Mouse (Mus musculus) kidney, embryonic 15.5 days (tissue): Measurements from ENCODE around the gene Gm42420. TPM values are rescaled to one million over a fixed set of nuclear protein-coding genes. Genes with fewer than 3 reads are reported as not detected.
A peak's percentile ranks its signal among the peaks of the same experiment; 100 is the strongest.

Source experiments
- ATAC-seq: fragments of 200-750 bp; cut with Nextera tagmentation; replicated peaks from 2 replicates; pipeline ENCODE4 v1.8.0; 2017; ENCODE audit warnings: moderate TSS enrichment; ENCODE audit not compliant: low FRiP score
- H3K27ac ChIP-seq: fragments of 300-500 bp; sonication (generic); 2 replicates; pipeline ENCODE4 v1.5.1; 2015; ENCODE audit warnings: mild to moderate bottlenecking, inconsistent platforms
- H3K27me3 ChIP-seq: fragments of 300-500 bp; sonication (generic); 2 replicates; pipeline ENCODE4 v1.6.1; 2015; ENCODE audit warnings: inconsistent platforms
- H3K36me3 ChIP-seq: fragments of 300-500 bp; sonication (generic); 2 replicates; pipeline ENCODE4 v1.6.1; 2015; ENCODE audit warnings: inconsistent platforms
- H3K4me1 ChIP-seq: fragments of 300-500 bp; sonication (generic); 2 replicates; pipeline ENCODE4 v1.6.1; 2015; ENCODE audit warnings: inconsistent platforms
- H3K4me2 ChIP-seq: fragments of 300-500 bp; sonication (generic); 2 replicates; pipeline ENCODE4 v1.6.1; 2015; ENCODE audit warnings: moderate library complexity, mild to moderate bottlenecking, inconsistent platforms
- H3K4me3 ChIP-seq: fragments of 300-500 bp; sonication (generic); replicated peaks from 2 replicates; pipeline ENCODE4 v1.5.1; 2015; ENCODE audit warnings: mild to moderate bottlenecking, inconsistent platforms
- H3K9ac ChIP-seq: fragments of 300-500 bp; sonication (generic); 2 replicates; pipeline ENCODE4 v1.6.1; 2015; ENCODE audit warnings: mild to moderate bottlenecking, inconsistent platforms
- H3K9me3 ChIP-seq: fragments of 300-500 bp; sonication (generic); replicated peaks from 2 replicates; pipeline ENCODE4 v1.6.1; 2016; ENCODE audit warnings: inconsistent platforms
- WGBS: fragments of 180-500 bp; shearing (Covaris S2); methylation state at CpG from one replicate; pipeline ENCODE4 v1.1.7; 2015; ENCODE audit warnings: mixed read lengths; 5-methylcytosine and 5-hydroxymethylcytosine counted together
- polyA plus RNA-seq: library from polyadenylated mRNA; unstranded; fragments of >200 nt; fragmentation: Nextera tagmentation; extraction: Ambion mirVana; gene quantifications from 2 replicates; pipeline ENCODE4 v1.2.1, GENCODE M21; 2015

Gene Gm42420
- polyA plus RNA-seq, 1 experiment from 2014 or later, result not detected

DNA sequence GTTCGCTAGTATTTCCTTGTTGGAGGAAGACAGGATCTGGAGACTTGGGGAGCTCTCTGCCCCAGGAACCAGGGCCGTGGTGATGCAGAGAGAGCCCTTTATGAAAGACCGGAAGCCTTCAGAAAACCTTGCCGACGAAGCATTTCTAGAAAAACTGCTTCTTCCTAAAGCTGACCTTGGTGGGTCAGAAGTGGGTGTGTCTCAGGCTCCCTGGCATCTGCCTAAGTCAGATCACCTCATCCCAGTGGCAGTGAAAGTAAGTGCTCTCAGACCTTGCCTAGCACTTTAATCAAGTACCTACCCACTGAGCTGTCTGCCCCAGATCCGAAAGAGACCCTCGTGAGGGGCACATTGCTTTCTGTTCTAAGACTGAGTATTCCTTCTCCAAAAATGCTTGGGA is 10.6 kb upstream of the Gm42420 start:
- no peak for ATAC-seq
- Histone ChIP-seq H3K9ac (no peak overlapping the region), H3K27ac (no peak overlapping the region)

DNA sequence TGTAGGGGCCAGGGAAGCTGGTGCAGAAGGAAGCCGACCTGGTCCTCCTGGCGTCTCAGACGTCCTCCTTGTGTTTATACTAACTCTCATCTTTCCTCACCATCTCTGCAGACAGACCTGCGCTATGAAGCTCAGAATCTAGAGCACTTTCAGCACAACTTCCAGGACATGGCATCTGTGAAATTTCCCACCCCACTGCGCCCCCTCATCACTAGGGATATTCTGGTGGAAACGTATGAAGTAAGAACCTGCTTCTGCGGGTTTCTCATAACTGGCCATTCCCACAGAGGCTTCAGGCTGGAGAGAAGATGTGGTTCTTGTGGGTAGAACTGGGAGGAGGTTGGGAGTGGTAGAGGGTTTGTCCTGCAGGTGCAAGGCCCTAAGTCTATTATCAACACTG is 6.0 kb upstream of the Gm42420 start:
- Histone ChIP-seq H3K9ac (no peak overlapping the region), H3K36me3 (peaks cover 63% of the 10 kb centered on the region), H3K4me2 (no peak overlapping the region), H3K4me3 (no peak overlapping the region), H3K27me3 (no peaks in the 10 kb centered on the region), H3K4me1 (peaks cover 6% of the 10 kb centered on the region), H3K9me3 (no peaks in the 10 kb centered on the region), H3K27ac (no peak overlapping the region)
- WGBS, result 80% methylated on average over 7 of the region's 7 CpGs
- ATAC-seq, result no peak

More for the DNA sequence above, 10.6 kb upstream of the Gm42420 start:
- Histone ChIP-seq H3K27me3 (no peaks in the 10 kb centered on the region), H3K36me3 (peaks cover 30% of the 10 kb centered on the region), H3K4me1 (peaks cover 14% of the 10 kb centered on the region), H3K9me3 (no peaks in the 10 kb centered on the region), H3K4me3 (peak overlapping the region; percentile 83), H3K4me2 (peak overlapping the region; percentile 79)
- WGBS, result 72% methylated on average over 7 of the region's 7 CpGs

DNA sequence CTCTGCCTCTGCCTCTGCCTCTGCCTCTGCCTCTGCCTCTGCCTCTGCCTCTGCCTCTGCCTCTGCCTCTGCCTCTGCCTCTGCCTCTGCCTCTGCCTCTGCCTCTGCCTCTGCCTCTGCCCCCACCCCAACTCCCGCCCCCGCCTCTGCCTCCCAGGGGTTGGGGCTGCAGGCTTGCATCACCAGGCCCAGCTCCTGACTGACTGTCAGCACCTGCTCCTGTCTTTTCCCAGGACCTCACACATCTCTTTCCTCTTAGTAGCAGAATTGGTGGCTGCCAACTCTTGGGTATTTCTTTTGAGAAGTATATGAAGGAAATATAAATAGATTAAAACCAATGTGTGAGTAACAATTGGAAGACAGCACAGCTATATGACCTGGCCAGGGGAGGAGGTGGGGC is 5.0 kb upstream of the Gm42420 start:
- Histone ChIP-seq H3K4me3 (no peak overlapping the region), H3K27me3 (no peaks in the 10 kb centered on the region), H3K9me3 (no peaks in the 10 kb centered on the region), H3K4me1 (no peaks in the 10 kb centered on the region), H3K4me2 (no peak overlapping the region), H3K27ac (no peak overlapping the region), H3K36me3 (peaks cover 69% of the 10 kb centered on the region), H3K9ac (no peak overlapping the region)
- WGBS, result 96% methylated on average over 2 of the region's 2 CpGs
- no peak for ATAC-seq

DNA sequence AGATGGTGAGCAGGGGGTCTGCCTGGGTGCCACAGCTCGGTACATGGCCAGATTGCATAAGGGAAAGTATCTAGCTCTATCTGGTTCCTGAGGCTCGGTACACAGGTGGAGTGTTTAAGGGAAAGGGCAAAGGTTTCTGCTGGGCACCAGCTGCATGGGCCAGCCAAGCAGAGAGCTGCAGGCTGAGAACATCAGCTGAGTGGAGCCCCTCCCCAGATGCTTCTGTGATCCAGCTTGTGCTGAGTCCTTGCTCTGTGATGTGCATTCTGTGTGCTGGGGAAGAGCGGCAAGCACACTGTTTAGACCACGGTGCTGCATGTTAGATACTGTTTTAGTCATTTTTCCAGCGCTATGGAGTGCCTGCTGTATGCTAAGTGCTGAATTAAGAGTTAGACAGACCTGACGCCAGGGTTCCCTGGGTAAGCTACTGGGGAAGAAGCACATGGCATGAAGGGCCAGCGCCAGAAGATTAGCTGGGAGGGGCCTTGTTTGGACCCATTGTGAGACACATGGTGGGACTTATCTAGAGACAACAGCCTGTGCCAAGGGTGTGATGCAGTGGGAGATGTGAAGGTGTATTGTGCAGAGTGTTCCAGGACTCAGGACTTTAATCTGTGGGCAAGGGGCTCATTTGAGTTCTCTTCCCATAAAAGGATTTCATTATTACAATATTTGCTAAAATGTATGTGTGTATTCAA is 4.3 kb upstream of the Gm42420 start:
- ATAC-seq, result no peak
- 83% methylated on average over 7 of the region's 7 CpGs for WGBS
- Histone ChIP-seq H3K9me3 (no peaks in the 10 kb centered on the region), H3K27me3 (no peaks in the 10 kb centered on the region), H3K4me3 (no peak overlapping the region), H3K4me2 (no peak overlapping the region), H3K36me3 (peaks cover 76% of the 10 kb centered on the region), H3K4me1 (no peaks in the 10 kb centered on the region), H3K9ac (no peak overlapping the region), H3K27ac (no peak overlapping the region)

DNA sequence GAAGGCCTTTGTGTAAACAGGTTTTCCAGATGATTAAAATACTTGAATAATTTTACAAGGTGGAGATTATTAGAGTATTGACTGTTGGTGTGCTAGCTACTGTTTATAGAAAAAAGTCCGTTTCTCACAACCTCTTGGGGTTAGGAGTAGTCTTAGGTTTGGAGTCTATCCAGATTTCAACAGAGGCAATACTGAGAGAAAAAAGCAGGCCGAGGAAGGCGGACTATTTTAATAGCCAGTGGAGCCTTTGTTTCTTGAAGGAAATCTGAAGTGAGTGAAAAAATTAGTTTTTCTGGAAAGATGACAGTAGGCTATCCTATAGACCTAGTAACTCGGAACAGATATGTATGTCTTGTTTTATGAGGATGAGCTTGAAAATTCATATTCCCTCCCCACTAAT is 5.9 kb downstream of the Gm42420 start:
- H3K27ac ChIP-seq, result no peak overlapping the region
- no peak for ATAC-seq
- H3K9ac ChIP-seq, result no peak overlapping the region
- WGBS, result 96% methylated on average over 4 of the region's 4 CpGs
- H3K36me3 ChIP-seq, result peaks cover 36% of the 10 kb centered on the region
- 0 out of 2 replicates have a peak overlapping the region, but pooled peaks have one; percentile 90 for H3K4me3 ChIP-seq
- H3K4me2 ChIP-seq, result peak overlapping the region; percentile 79
- no peaks in the 10 kb centered on the region for H3K27me3 ChIP-seq
- no peaks in the 10 kb centered on the region for H3K9me3 ChIP-seq
- H3K4me1 ChIP-seq, result peaks cover 14% of the 10 kb centered on the region

DNA sequence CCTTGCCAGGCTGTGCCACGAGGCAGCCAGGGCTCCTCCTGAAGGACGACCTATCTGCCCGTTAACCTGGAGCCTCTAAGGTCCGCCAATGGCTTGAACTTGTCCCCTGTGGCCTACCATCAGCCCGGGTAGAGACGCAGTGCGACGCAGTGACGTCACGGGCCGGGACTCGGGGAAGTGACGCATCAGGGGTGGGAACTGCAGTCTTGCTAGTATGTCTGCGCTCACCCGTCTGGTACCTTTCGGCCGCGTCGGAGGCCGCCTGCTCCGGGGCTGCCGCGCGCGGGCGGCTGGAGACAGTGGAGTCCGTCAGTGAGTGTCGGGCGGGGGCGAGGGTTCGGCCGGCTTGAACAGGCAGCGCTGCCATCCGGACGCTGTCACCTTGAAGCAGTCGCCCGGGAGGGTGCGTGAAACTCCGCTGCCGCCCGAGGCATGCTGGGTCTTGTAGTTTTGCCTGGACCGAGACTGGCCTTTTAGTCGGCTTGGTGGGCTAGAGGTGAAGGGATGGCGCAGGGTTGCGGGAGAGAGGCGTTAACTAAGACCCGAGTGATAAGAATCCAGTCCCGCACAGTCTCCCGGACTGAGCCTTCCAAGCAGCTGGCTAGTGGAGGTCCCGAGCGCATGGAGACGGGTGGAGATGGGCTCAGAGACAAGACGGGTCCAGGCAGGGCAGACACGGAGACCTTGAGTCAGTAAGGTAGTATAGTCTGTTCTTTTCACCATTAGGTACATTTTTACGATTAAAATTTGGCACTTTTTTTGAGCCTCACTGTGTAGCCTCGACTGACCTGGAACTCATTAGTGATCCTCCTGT is 7.1 kb downstream of the Gm42420 start, which contains the start of gene Ndufb2:
Gene Ndufb2, plus strand, starts transcription at position 174 of the 814 bp plus-strand sequence.
- H3K27ac ChIP-seq, result peak within 1 kb of the TSS; percentile 96
- peak within 1 kb of the TSS; percentile 82 for H3K9ac ChIP-seq
- H3K4me3 ChIP-seq, result peak within 1 kb of the TSS; percentile 90
- H3K9me3 ChIP-seq, result no peaks in the 10 kb centered on the region
- under 1% methylated on average over 56 of the region's 56 CpGs for WGBS
- H3K4me2 ChIP-seq, result peak within 1 kb of the TSS; percentile 79
- ATAC-seq, result peak; percentile 99
- H3K4me1 ChIP-seq, result peaks cover 14% of the 10 kb centered on the region
- H3K36me3 ChIP-seq, result peaks cover 35% of the 10 kb centered on the region
- no peaks in the 10 kb centered on the region for H3K27me3 ChIP-seq

DNA sequence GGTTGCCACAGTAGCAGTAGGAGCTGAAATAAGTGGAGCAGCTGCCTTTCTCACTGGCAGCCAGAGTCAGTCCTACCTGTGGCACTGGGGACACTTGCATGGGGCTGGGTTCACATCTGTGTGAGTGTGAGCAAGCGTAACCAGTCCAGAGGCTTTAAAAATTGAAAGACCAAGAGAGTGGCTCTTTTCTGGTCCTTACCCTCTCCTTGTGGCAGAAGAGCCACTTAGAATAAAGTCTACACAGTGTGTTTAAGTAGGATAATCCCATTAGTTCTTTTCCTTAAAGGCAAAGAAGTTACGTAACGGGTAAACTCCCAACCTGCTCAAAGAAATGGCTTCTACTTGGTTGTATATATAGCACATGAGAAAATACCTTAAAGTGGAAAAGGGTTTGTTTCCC is 15.3 kb downstream of the Gm42420 start:
- H3K4me2 ChIP-seq, result no peak overlapping the region
- H3K4me1 ChIP-seq, result no peaks in the 10 kb centered on the region
- H3K9ac ChIP-seq, result no peak overlapping the region
- H3K9me3 ChIP-seq, result no peaks in the 10 kb centered on the region
- no peaks in the 10 kb centered on the region for H3K27me3 ChIP-seq
- no peak overlapping the region for H3K4me3 ChIP-seq
- 93% methylated on average over 3 of the region's 3 CpGs for WGBS
- no peak for ATAC-seq
- H3K27ac ChIP-seq, result no peak overlapping the region
- peaks cover 58% of the 10 kb centered on the region for H3K36me3 ChIP-seq

DNA sequence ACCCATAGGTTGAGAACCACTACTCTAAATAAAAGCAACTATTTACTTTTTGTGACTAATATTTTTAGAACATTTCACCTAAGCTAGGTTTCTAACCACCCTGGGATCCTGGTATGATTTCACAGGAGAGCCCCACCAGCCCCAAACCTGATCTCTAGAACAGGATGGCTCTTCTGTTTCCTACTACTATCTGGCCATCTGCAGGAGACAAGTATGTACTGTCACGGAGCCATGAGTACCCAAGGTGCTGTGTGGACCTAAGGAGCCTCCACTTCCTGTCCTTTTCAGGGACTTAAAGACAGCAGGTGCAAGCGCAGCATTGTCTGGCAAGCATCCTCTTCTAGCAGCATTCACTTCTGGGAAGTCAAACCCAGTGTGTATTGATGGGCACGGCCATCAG is 16.3 kb downstream of the Gm42420 start:
- no peak for ATAC-seq
- Histone ChIP-seq H3K4me3 (no peak overlapping the region), H3K36me3 (peaks cover 58% of the 10 kb centered on the region), H3K9ac (no peak overlapping the region), H3K4me1 (peaks cover 2% of the 10 kb centered on the region; the same call in 1 of the 2 replicates), H3K9me3 (no peaks in the 10 kb centered on the region), H3K27ac (no peak overlapping the region), H3K27me3 (no peaks in the 10 kb centered on the region), H3K4me2 (no peak overlapping the region)
- 90% methylated on average over 3 of the region's 3 CpGs for WGBS

DNA sequence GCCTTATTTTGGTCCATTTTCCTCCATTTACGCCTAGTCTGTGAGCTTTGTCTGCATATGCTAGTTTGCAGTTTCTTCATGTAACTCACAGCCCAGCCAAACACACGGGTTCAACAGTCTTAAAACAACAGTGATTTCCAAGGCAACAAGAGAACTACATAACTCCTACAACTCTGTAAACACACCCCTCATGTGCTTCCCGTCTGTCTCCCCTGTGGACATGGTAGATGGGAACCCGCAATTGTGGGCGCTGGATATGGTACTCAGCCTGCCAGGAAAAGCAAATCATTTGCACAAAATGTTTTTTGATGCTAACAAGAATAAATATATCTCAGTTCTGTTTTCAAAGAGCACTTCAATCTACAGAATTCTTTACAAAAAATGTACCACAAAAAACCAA is 19.0 kb downstream of the Gm42420 start:
- Histone ChIP-seq H3K9me3 (no peaks in the 10 kb centered on the region), H3K4me3 (no peak overlapping the region), H3K4me1 (peaks cover 4% of the 10 kb centered on the region; the same call in 1 of the 2 replicates), H3K27me3 (no peaks in the 10 kb centered on the region), H3K27ac (no peak overlapping the region), H3K36me3 (peaks cover 34% of the 10 kb centered on the region), H3K4me2 (no peak overlapping the region), H3K9ac (no peak overlapping the region)
- 66% methylated on average over 5 of the region's 5 CpGs for WGBS
- ATAC-seq, result no peak

DNA sequence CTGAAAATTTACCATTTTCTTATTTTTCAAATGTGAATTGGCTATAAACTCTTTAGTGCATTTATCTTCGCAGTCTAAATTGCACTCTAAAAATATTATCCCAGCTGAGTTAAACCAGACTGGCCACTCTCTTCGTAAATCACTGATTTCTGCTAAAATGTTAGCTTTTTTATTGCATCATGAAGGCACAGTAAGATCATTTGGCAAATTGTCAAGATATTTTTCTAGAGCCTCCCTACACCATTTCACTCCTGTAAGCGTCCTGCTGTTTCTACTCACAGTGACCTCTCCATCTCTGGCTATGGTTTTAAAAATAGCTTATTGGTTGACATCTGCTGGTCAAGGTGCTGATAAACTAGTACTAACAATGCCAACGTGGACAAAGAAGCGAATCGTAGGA is 20.5 kb downstream of the Gm42420 start:
- H3K9me3 ChIP-seq, result no peaks in the 10 kb centered on the region

DNA sequence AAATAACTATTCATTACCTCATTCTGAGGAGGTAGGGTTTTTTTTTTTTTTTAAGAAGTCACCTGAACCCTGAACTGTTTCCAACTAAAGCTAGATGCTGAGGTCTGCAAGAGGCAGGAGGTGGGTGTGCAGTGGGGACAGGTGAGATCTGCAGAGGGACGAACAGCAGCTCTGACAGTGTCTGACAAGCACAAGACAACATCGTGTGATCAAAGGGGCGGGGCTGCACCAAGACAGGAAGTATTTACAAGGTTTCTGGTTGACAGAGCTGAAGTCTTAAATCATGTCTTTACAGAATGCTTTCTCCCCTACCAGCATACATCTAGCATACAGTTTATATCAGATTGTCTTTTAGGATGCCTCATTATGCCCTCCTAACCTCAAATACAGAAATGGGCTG is 21.3 kb downstream of the Gm42420 start:
- no peak overlapping the region for H3K27ac ChIP-seq
- peaks cover 30% of the 10 kb centered on the region for H3K36me3 ChIP-seq
- 37% methylated on average over 3 of the region's 3 CpGs for WGBS
- H3K4me1 ChIP-seq, result peaks cover 4% of the 10 kb centered on the region; the same call in 1 of the 2 replicates
- H3K4me3 ChIP-seq, result no peak overlapping the region
- H3K4me2 ChIP-seq, result no peak overlapping the region
- H3K9ac ChIP-seq, result no peak overlapping the region
- no peaks in the 10 kb centered on the region for H3K9me3 ChIP-seq
- no peak for ATAC-seq
- no peaks in the 10 kb centered on the region for H3K27me3 ChIP-seq

More for the DNA sequence above, 20.5 kb downstream of the Gm42420 start:
- WGBS, result 57% methylated on average over 6 of the region's 6 CpGs
- H3K36me3 ChIP-seq, result peaks cover 28% of the 10 kb centered on the region
- no peak for ATAC-seq
- H3K27me3 ChIP-seq, result no peaks in the 10 kb centered on the region
- H3K4me2 ChIP-seq, result no peak overlapping the region
- H3K4me1 ChIP-seq, result peaks cover 4% of the 10 kb centered on the region; the same call in 1 of the 2 replicates
- no peak overlapping the region for H3K4me3 ChIP-seq
- H3K9ac ChIP-seq, result no peak overlapping the region
- H3K27ac ChIP-seq, result 0 out of 2 replicates have a peak overlapping the region, but pooled peaks have one; percentile 11

DNA sequence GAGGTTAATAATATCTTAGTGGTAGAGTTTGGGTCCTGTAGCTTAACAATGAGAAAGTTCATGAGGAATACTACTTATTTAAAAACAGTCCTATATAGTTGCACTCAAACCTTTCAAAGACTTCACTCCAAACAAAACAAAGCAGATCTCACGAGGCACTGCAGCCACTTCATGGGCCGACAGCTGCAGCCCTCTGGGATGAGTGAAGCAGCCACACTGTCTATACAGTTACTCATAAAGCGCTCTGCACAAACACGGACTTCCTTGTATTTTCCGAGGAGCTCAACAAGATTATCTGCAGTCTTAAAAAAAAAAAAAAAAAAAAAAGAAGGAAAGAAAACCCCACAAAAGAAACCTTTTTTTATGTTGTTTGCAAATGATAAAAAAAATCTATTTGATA is 21.8 kb downstream of the Gm42420 start:
- peaks cover 4% of the 10 kb centered on the region; the same call in 1 of the 2 replicates for H3K4me1 ChIP-seq
- H3K4me2 ChIP-seq, result no peak overlapping the region
- H3K27ac ChIP-seq, result no peak overlapping the region
- H3K9me3 ChIP-seq, result no peaks in the 10 kb centered on the region
- H3K36me3 ChIP-seq, result peaks cover 30% of the 10 kb centered on the region
- no peak overlapping the region for H3K9ac ChIP-seq
- no peak for ATAC-seq
- WGBS, result 57% methylated on average over 5 of the region's 5 CpGs
- no peak overlapping the region for H3K4me3 ChIP-seq
- H3K27me3 ChIP-seq, result no peaks in the 10 kb centered on the region
